In the genomic region with DNA sequence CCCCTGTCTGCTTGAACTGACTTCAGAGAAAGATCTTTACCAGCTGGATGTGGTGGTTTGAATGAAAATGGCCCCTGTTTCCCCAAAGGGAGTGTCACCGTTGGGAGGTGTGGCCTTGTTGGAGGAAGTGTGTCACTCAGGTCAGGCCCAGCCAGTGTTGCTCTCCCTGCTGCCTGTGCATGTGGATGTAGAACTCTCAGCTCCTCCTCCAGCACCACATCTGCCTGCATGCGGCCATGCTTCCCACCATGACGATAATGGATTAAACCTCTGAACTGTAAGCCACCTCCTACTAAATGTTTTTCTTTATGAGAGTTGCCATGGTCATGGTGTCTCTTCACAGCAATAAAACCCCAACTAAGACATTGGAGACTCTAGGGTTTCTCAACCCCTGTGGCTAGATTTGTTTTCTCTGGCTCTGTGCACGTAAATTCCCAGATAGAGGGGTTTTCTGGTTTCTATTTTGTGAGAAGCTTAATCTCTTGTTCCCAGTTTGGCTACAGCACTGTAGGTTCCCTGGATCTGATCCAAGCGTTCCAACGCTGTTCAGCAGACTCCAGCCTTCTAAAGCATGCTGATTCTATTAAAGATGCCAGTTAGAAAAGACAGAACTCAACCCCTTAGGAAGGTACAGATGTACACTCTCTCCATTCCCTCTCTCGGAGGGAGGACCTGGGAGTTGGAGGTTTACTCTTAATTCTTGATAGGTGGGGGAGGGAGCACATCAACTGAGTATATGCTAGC, we compare ENCODE assay signal across 9 mouse cellular contexts.
DNase-seq lines count a peak whose midpoint lies in the region; ATAC-seq and TF ChIP-seq lines count a peak whose summit lies in the region.
"Had no signal": no experiment of that assay in that cellular context is flagged by ENCODE, and none has a peak within 500 bp of the region (broad histone marks: within the 10 kb centered on the region; RNA-seq: fewer than 3 reads in every experiment).

No protein-coding gene starts in this region.

- TF ChIP-seq CTCF in left cerebral cortex, adult 2 months (IDR thresholded peaks at IDR 0.05) = no peak

- H3K4me2 ChIP-seq in neural tube, embryonic 15.5 days = no peak overlapping the region
- H3K4me2 ChIP-seq in intestine, embryonic 16.5 days (ENCODE audit: low read depth, low read length) = no peak overlapping the region

- no peaks in the 10 kb centered on the region for H3K36me3 ChIP-seq in neural tube, embryonic 15.5 days
- H3K36me3 ChIP-seq in intestine, embryonic 16.5 days (ENCODE audit: control insufficient read depth, insufficient read depth, low read length) = no peaks in the 10 kb centered on the region

- ATAC-seq in neural tube, embryonic 15.5 days (ENCODE audit: low FRiP score) = peak; percentile 53
- ATAC-seq in intestine, embryonic 16.5 days = no peak

- WGBS in neural tube, embryonic 15.5 days = 61% methylated on average over 7 of the region's 7 CpGs
- 75% methylated on average over 7 of the region's 7 CpGs for WGBS in intestine, embryonic 16.5 days

- no peak overlapping the region for H3K27ac ChIP-seq in left cerebral cortex, adult 2 months
- H3K27ac ChIP-seq in neural tube, embryonic 15.5 days (replicated peaks) = no peak overlapping the region; the same call in 1 of the 2 replicates
- H3K27ac ChIP-seq in intestine, embryonic 16.5 days (ENCODE audit: low read length) = no peak overlapping the region
- H3K27ac ChIP-seq: stomach, postnatal 0 days had no signal

- peaks cover 5% of the 10 kb centered on the region for H3K4me1 ChIP-seq in neural tube, embryonic 15.5 days
- H3K4me1 ChIP-seq in intestine, embryonic 16.5 days (ENCODE audit: control insufficient read depth, insufficient read depth, low read length) = no peaks in the 10 kb centered on the region

- H3K9me3 ChIP-seq in neural tube, embryonic 15.5 days (replicated peaks) = no peaks in the 10 kb centered on the region
- H3K9me3 ChIP-seq in intestine, embryonic 16.5 days (ENCODE audit: control insufficient read depth, low read length) = no peaks in the 10 kb centered on the region

- no peaks in the 10 kb centered on the region for H3K27me3 ChIP-seq in neural tube, embryonic 15.5 days (replicated peaks)
- no peaks in the 10 kb centered on the region for H3K27me3 ChIP-seq in intestine, embryonic 16.5 days (replicated peaks; ENCODE audit: control insufficient read depth, insufficient read depth, low read length)

- peak; percentile 11 to 34 for DNase-seq in cerebellum, postnatal 25 days
- no peak for DNase-seq in cerebellum, adult 9-10 months
- peak; percentile 14 to 21 for DNase-seq in left cerebral cortex, adult 2 months (ENCODE audit: extremely low spot score in 1 of 2, low spot score in 2 of 2)
- no peak for DNase-seq in left cerebral cortex, adult 8-10 months (ENCODE audit: low spot score in 2 of 2)
- DNase-seq in layer of hippocampus, adult 11-12 months (ENCODE audit: low spot score) = peak; percentile 44
- no peak for DNase-seq in lung, postnatal 10 days

- intact Hi-C loops in left cerebral cortex, adult 2 months (cut with DNase I) = no loop called here

- no peak overlapping the region for H3K4me3 ChIP-seq in left cerebral cortex, adult 2 months
- H3K4me3 ChIP-seq in neural tube, embryonic 15.5 days (replicated peaks) = no peak overlapping the region
- H3K4me3 ChIP-seq in intestine, embryonic 16.5 days (ENCODE audit: low read length) = no peak overlapping the region

- H3K9ac ChIP-seq in neural tube, embryonic 15.5 days (replicated peaks) = no peak overlapping the region
- H3K9ac ChIP-seq in intestine, embryonic 16.5 days (ENCODE audit: low read depth, low read length) = no peak overlapping the region

Comparison
In these comparisons a context has a peak if more than half of its experiments do, and no peak if none do; other contexts are left out.
1. DNase-seq: peak in cerebellum, postnatal 25 days (2 of 2), left cerebral cortex, adult 2 months (2 of 2) and layer of hippocampus, adult 11-12 months (single experiment); none in cerebellum, adult 9-10 months (single experiment), left cerebral cortex, adult 8-10 months (0 of 2) and lung, postnatal 10 days (single experiment).